Mouse (Mus musculus): ENCODE data around the gene Scp2d1. TPM values are rescaled to one million over a fixed set of nuclear protein-coding genes. Genes with fewer than 3 reads are reported as not detected.

The Scp2d1 gene
- not detected for polyA plus RNA-seq (2014; fragmentation: Illumina TruSeq; extraction: RNeasy Lipid Tissue Mini Kit (QIAGEN cat#74804))

GRCm38 (mm10) chr2:144823356-144823755 lies at the start of gene Scp2d1:
Gene Scp2d1 (plus strand): TSS chr2:144823656.

Other genes starting within 250 kb of the Scp2d1 start
- gene Smim26, start 229.6 kb upstream of the Scp2d1 start, polyA plus RNA-seq (2014; fragmentation: Illumina TruSeq; extraction: RNeasy Lipid Tissue Mini Kit (QIAGEN cat#74804)), result 14.4 TPM
- 28.3 TPM for gene Dtd1, start 223.8 kb upstream of the Scp2d1 start, polyA plus RNA-seq (2014; fragmentation: Illumina TruSeq; extraction: RNeasy Lipid Tissue Mini Kit (QIAGEN cat#74804))

Measured in ovary, adult 10 weeks (tissue).